Mouse (Mus musculus): ENCODE results near the gene Slc27a3. TPM values are rescaled to one million over a fixed set of nuclear protein-coding genes. Genes with fewer than 3 reads are reported as not detected.
A peak's percentile ranks its signal among the peaks of the same experiment; 100 is the strongest.

Slc27a3 gene
- polyA plus RNA-seq, 2 experiments: 1.0 to 2.1 TPM

- peak; percentile 64 to 70 (median 69) for DNase-seq (ENCODE audit: low read depth in 3 of 3, low spot score in 3 of 3)
- H3K9ac ChIP-seq (replicated peaks): no peak overlapping the region
- TF ChIP-seq EP300 (IDR thresholded peaks at IDR 0.05; ENCODE audit: low read depth): no peak
- TF ChIP-seq CTCF (IDR thresholded peaks at IDR 0.05; ENCODE audit: low read depth): peak; percentile 89
Observed at GRCm38 (mm10) chr3:90373432-90374028, 16.2 kb downstream of the Slc27a3 start.

DNA sequence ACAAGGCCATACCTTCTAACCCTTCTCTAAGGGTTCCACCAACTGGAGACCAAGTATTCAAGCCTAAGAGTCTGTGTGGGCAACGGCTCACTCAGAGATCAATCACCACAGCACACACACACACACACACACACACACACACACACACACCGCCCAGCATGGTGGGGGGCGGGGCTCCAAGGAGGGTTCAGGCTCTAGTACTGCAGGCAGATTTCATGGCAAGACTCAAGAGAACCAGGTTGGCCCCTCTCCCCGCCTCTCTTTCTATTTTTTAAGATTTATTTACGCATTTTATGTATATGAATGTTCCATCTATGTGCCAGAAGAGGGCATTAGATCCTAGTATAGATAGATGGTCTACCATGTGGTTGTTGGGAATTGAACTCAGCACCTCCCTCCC lies 16.9 kb downstream of the Slc27a3 start:
- Histone ChIP-seq H3K4me1 (replicated peaks; ENCODE audit: control insufficient read depth in 2 of 2, insufficient read depth in 2 of 2, low read length in 1 of 2) (0 out of 4 replicates have a peak, but pooled peaks cover 0 to 3% of the 10 kb centered on the region in 2 experiments), H3K4me3 (ENCODE audit: insufficient read depth in 1 of 2, low read depth in 2 of 2, low read length in 2 of 2) (no peak overlapping the region), H3K9ac (replicated peaks) (no peak overlapping the region), H3K27me3 (ENCODE audit: control insufficient read depth, insufficient read depth, low read length) (no peaks in the 10 kb centered on the region), H3K4me2 (ENCODE audit: low read depth) (no peak overlapping the region), H3K9me3 (ENCODE audit: control insufficient read depth, low read length) (no peaks in the 10 kb centered on the region), H3K36me3 (replicated peaks; ENCODE audit: control insufficient read depth, insufficient read depth, low read depth) (no peaks in the 10 kb centered on the region), H3K27ac (no peak overlapping the region)
- TF ChIP-seq CTCF (IDR thresholded peaks at IDR 0.05; ENCODE audit: low read depth) (no peak), EP300 (IDR thresholded peaks at IDR 0.05; ENCODE audit: low read depth) (no peak)
- ATAC-seq (ENCODE audit: insufficient read depth): no peak
- no peak for DNase-seq (ENCODE audit: low read depth in 3 of 3, low spot score in 3 of 3)
- WGBS (ENCODE audit: insufficient replicate concordance): 38% methylated on average over 5 of the region's 5 CpGs

More at GRCm38 (mm10) chr3:90373432-90374028, 16.2 kb downstream of the Slc27a3 start:
- Histone ChIP-seq H3K27me3 (ENCODE audit: control insufficient read depth, insufficient read depth, low read length) (no peaks in the 10 kb centered on the region), H3K4me3 (ENCODE audit: insufficient read depth in 1 of 2, low read depth in 2 of 2, low read length in 2 of 2) (no peak overlapping the region), H3K4me2 (ENCODE audit: low read depth) (no peak overlapping the region), H3K36me3 (replicated peaks; ENCODE audit: control insufficient read depth, insufficient read depth, low read depth) (no peaks in the 10 kb centered on the region), H3K9me3 (ENCODE audit: control insufficient read depth, low read length) (no peaks in the 10 kb centered on the region), H3K27ac (no peak overlapping the region), H3K4me1 (replicated peaks; ENCODE audit: control insufficient read depth in 2 of 2, insufficient read depth in 2 of 2, low read length in 1 of 2) (0 out of 4 replicates have a peak, but pooled peaks cover 0 to 3% of the 10 kb centered on the region in 2 experiments)
- ATAC-seq (ENCODE audit: insufficient read depth): peak; percentile 59; the same call in 1 of the 2 replicates
- 20% methylated on average over 4 of the region's 4 CpGs for WGBS (ENCODE audit: insufficient replicate concordance)

GRCm38 (mm10) chr3:90371857-90372256 lies 17.9 kb downstream of the Slc27a3 start:
- Histone ChIP-seq H3K4me3 (ENCODE audit: insufficient read depth in 1 of 2, low read depth in 2 of 2, low read length in 2 of 2) (no peak overlapping the region), H3K27ac (no peak overlapping the region), H3K4me1 (replicated peaks; ENCODE audit: control insufficient read depth in 2 of 2, insufficient read depth in 2 of 2, low read length in 1 of 2) (peaks cover 0 to 8% of the 10 kb centered on the region in 2 experiments; a peak in 2 of 4 replicates), H3K36me3 (replicated peaks; ENCODE audit: control insufficient read depth, insufficient read depth, low read depth) (no peaks in the 10 kb centered on the region), H3K27me3 (ENCODE audit: control insufficient read depth, insufficient read depth, low read length) (no peaks in the 10 kb centered on the region), H3K9me3 (ENCODE audit: control insufficient read depth, low read length) (no peaks in the 10 kb centered on the region), H3K9ac (replicated peaks) (no peak overlapping the region), H3K4me2 (ENCODE audit: low read depth) (no peak overlapping the region)
- 65% methylated on average over 7 of the region's 7 CpGs for WGBS (ENCODE audit: insufficient replicate concordance)
- TF ChIP-seq CTCF (IDR thresholded peaks at IDR 0.05; ENCODE audit: low read depth) (no peak), EP300 (IDR thresholded peaks at IDR 0.05; ENCODE audit: low read depth) (no peak)
- DNase-seq (ENCODE audit: low read depth in 3 of 3, low spot score in 3 of 3) (no peak), ATAC-seq (ENCODE audit: insufficient read depth) (no peak)

DNA sequence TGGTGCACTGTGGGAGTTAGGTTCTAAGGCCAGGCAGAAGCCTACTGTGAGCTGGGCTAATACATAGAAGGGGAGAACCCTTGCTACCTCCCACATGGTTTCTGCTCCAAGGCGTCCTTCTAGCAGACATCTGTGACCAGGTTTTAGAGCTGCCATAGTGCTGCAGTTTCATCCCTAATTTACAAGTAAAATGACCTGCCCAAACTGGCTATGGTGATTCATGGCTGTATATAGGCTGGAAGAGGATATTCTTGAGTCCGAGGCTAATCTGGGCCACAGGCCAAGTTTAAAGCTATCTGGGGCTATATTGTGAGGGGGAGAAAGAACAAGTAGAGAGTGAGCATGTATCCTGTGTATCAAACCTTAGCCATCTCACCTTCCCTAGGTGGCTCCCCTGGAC lies 20.7 kb downstream of the Slc27a3 start:
- ATAC-seq (ENCODE audit: insufficient read depth) (no peak), DNase-seq (ENCODE audit: low read depth in 3 of 3, low spot score in 3 of 3) (no peak)
- Histone ChIP-seq H3K4me3 (ENCODE audit: insufficient read depth in 1 of 2, low read depth in 2 of 2, low read length in 2 of 2) (no peak overlapping the region), H3K27me3 (ENCODE audit: control insufficient read depth, insufficient read depth, low read length) (no peaks in the 10 kb centered on the region), H3K27ac (no peak overlapping the region), H3K4me2 (ENCODE audit: low read depth) (no peak overlapping the region), H3K9ac (replicated peaks) (no peak overlapping the region), H3K36me3 (replicated peaks; ENCODE audit: control insufficient read depth, insufficient read depth, low read depth) (no peaks in the 10 kb centered on the region), H3K9me3 (ENCODE audit: control insufficient read depth, low read length) (no peaks in the 10 kb centered on the region), H3K4me1 (replicated peaks; ENCODE audit: control insufficient read depth in 2 of 2, insufficient read depth in 2 of 2, low read length in 1 of 2) (peaks cover 0 to 7% of the 10 kb centered on the region in 2 experiments; a peak in 2 of 4 replicates)
- WGBS (ENCODE audit: insufficient replicate concordance): 53% methylated on average over 2 of the region's 2 CpGs
- TF ChIP-seq EP300 (IDR thresholded peaks at IDR 0.05; ENCODE audit: low read depth) (no peak), CTCF (IDR thresholded peaks at IDR 0.05; ENCODE audit: low read depth) (no peak)

- WGBS (ENCODE audit: insufficient replicate concordance): 50% methylated on average over 5 of the region's 5 CpGs
- Histone ChIP-seq H3K4me2 (ENCODE audit: low read depth) (no peak overlapping the region), H3K27me3 (ENCODE audit: control insufficient read depth, insufficient read depth, low read length) (no peaks in the 10 kb centered on the region), H3K4me1 (replicated peaks; ENCODE audit: control insufficient read depth in 2 of 2, insufficient read depth in 2 of 2, low read length in 1 of 2) (peaks cover 2 to 11% of the 10 kb centered on the region in 2 experiments; a peak in 2 of 4 replicates), H3K4me3 (ENCODE audit: insufficient read depth in 1 of 2, low read depth in 2 of 2, low read length in 2 of 2) (no peak overlapping the region), H3K27ac (no peak overlapping the region), H3K36me3 (replicated peaks; ENCODE audit: control insufficient read depth, insufficient read depth, low read depth) (no peaks in the 10 kb centered on the region), H3K9me3 (ENCODE audit: control insufficient read depth, low read length) (no peaks in the 10 kb centered on the region), H3K9ac (replicated peaks) (no peak overlapping the region)
- no peak for TF ChIP-seq CTCF (IDR thresholded peaks at IDR 0.05; ENCODE audit: low read depth)
- DNase-seq (ENCODE audit: low read depth in 3 of 3, low spot score in 3 of 3) (no peak), ATAC-seq (ENCODE audit: insufficient read depth) (peak; percentile 39; the same call in 1 of the 2 replicates)
Observed at GRCm38 (mm10) chr3:90367001-90367632, 22.6 kb downstream of the Slc27a3 start.
